Mouse (Mus musculus) forebrain, embryonic 12.5 days (tissue): ENCODE results near the gene E2f1. TPM values are rescaled to one million over a fixed set of nuclear protein-coding genes. Genes with fewer than 3 reads are reported as not detected.

Experiments used
- ATAC-seq: fragments of 200-750 bp; cut with Nextera tagmentation; 2 replicates; pipeline ENCODE4 v1.8.0; 2017; ENCODE audit warnings: moderate TSS enrichment; ENCODE audit not compliant: low FRiP score
- H3K27ac ChIP-seq: fragments of 300-500 bp; sonication (generic); 2 replicates; pipeline ENCODE4 v1.5.1; 2016; ENCODE audit warnings: mild to moderate bottlenecking
- H3K27me3 ChIP-seq: fragments of 300-500 bp; sonication (generic); 2 replicates; pipeline ENCODE4 v1.6.1; 2016; ENCODE audit warnings: mild to moderate bottlenecking
- H3K36me3 ChIP-seq: fragments of 300-500 bp; sonication (generic); replicated peaks from 2 replicates; pipeline ENCODE4 v1.6.1; 2016; ENCODE audit warnings: mild to moderate bottlenecking
- H3K4me1 ChIP-seq: fragments of 300-500 bp; sonication (generic); 2 replicates; pipeline ENCODE4 v1.6.1; 2016
- H3K4me2 ChIP-seq: fragments of 300-500 bp; sonication (generic); 2 replicates; pipeline ENCODE4 v1.6.1; 2016; ENCODE audit warnings: mild to moderate bottlenecking, moderate library complexity
- H3K4me3 ChIP-seq: fragments of 300-500 bp; sonication (generic); replicated peaks from 2 replicates; pipeline ENCODE4 v1.5.1; 2016; ENCODE audit warnings: mild to moderate bottlenecking
- H3K9ac ChIP-seq: fragments of 300-500 bp; sonication (generic); 2 replicates; pipeline ENCODE4 v1.6.1; 2016; ENCODE audit warnings: mild to moderate bottlenecking
- H3K9me3 ChIP-seq: fragments of 300-500 bp; sonication (generic); 2 replicates; pipeline ENCODE4 v1.6.1; 2016
- WGBS: fragments of 180-500 bp; shearing (Covaris S2); methylation state at CpG from one replicate; pipeline ENCODE4 v1.1.7; 2016; 5-methylcytosine and 5-hydroxymethylcytosine counted together
- polyA plus RNA-seq: library from polyadenylated mRNA; unstranded; fragments of >200 nt; fragmentation: Nextera tagmentation; extraction: Ambion mirVana; gene quantifications from 2 replicates; pipeline ENCODE4 v1.2.1, GENCODE M21; 2016

E2f1 gene
- polyA plus RNA-seq, 1 experiment from 2014 or later: 33.3 TPM

DNA sequence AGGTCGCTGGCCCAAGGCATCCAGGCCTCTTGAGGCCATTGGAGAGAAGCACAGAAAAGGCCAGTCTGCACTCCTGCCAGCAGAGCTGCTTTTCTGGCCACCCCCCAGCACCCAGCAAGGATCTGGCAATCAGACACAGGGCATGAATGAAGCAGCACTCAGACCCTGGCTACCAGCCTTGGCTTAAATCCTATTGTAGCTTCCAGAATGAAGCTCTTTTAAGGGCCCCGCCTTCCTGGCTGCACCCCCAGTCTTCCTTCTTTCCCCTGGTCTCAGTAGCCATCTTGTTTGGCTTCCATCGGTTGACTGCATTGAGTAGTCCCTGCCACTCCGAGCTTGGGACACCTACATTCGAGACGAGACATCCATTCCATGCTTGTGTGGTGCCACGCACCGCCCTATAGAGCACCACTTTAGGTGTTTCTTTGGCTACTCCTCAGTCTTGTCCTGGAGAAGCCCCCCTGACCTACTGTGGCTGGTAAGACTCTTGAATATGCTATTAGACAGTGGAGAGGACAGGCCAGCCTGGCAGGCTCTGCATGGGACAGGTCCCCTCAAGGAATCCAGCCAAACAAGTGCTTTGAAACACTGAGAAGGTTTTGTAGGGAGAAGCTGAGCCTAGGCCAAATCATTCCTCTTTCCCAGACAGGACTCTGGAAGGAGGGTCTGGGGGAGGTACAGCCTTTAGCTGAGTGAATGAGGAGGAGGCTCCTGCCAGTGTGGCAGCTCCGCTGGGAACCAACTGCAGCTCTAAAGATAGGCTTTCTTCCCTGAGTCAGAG is 25.9 kb downstream of the E2f1 start:
- ATAC-seq: no peak
- Histone ChIP-seq H3K27ac (peak overlapping the region; percentile 46), H3K9me3 (no peaks in the 10 kb centered on the region), H3K27me3 (no peaks in the 10 kb centered on the region), H3K4me3 (no peak overlapping the region), H3K9ac (no peak overlapping the region), H3K4me1 (peaks cover 9% of the 10 kb centered on the region; the same call in 1 of the 2 replicates), H3K36me3 (no peaks in the 10 kb centered on the region; the same call in none of the 2 replicates), H3K4me2 (no peak overlapping the region)
- WGBS: 83% methylated on average over 9 of the region's 9 CpGs

DNA sequence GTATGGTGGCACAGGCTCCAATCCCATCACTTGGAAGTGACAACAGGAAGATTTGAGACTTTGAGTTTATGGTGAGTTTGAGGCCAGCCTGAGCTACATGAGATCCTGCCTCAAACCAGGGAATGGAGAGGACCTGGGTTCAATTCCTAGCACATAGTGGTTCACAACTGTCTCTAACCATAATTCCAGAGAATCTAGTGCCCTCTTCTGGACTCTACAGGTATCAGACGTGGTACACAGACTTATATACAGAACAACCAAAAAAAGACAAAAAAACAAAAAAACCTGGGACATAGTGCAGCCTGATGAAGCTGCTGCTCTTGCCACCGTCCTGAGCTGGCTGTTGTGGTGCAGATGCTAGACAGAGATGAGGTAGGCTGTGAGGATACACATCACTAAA is 28.1 kb downstream of the E2f1 start:
- H3K9me3 ChIP-seq: no peaks in the 10 kb centered on the region
- H3K27ac ChIP-seq: no peak overlapping the region
- H3K4me2 ChIP-seq: no peak overlapping the region
- H3K27me3 ChIP-seq: no peaks in the 10 kb centered on the region
- H3K9ac ChIP-seq: no peak overlapping the region
- no peak for ATAC-seq
- no peak overlapping the region for H3K4me3 ChIP-seq
- H3K36me3 ChIP-seq: peaks cover 8% of the 10 kb centered on the region
- peaks cover 18% of the 10 kb centered on the region for H3K4me1 ChIP-seq
- WGBS: 88% methylated on average over 2 of the region's 2 CpGs

DNA sequence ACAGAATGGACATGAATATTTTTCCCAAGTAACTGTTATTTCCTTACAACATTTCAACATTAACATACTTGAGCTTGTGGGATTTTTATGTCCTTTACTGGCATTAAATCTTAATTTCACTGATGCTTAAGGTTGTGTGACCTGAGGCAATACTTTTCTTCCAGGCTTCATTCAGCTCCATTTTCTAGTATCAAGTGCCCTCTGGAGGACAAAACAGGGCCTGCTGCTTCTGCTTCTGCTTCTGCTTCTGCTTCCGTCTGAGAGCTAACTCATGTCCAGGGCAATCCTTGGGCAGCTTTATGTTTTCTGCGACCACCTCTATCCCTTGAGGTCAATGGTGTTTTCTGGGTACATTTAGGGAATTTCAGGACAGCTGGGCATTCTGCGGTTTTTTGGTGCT is 30.0 kb downstream of the E2f1 start:
- no peaks in the 10 kb centered on the region for H3K9me3 ChIP-seq
- H3K36me3 ChIP-seq: peaks cover 23% of the 10 kb centered on the region
- peaks cover 21% of the 10 kb centered on the region for H3K4me1 ChIP-seq
- no peak for ATAC-seq
- no peak overlapping the region for H3K9ac ChIP-seq
- whole genome bisulfite sequencing: 74% methylated on average over 3 of the region's 3 CpGs
- H3K4me2 ChIP-seq: no peak overlapping the region
- no peaks in the 10 kb centered on the region for H3K27me3 ChIP-seq
- H3K4me3 ChIP-seq: no peak overlapping the region
- H3K27ac ChIP-seq: no peak overlapping the region

DNA sequence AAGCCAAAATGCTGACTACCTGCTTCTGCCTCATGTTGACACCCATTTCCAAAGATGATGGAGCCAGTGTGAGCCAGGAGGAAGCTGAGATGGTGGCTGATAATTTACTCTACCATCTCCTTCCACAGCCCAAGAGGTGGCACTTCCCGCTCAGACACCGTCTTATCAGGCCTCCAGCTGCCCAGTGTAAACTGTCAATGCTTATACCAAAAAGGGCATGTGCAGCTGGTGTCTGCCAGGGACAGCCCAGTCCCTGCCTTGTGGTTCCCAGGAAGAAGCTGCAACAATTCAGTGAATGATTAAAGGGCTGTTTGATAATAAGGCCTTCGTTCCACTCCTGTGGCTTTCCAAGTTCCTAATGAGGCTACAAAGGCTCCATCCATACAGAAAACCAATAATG is 31.0 kb downstream of the E2f1 start:
- ATAC-seq: no peak; the same call in 1 of the 2 replicates
- Histone ChIP-seq H3K4me3 (no peak overlapping the region), H3K36me3 (peaks cover 32% of the 10 kb centered on the region), H3K9me3 (no peaks in the 10 kb centered on the region), H3K27me3 (no peaks in the 10 kb centered on the region), H3K4me1 (peaks cover 21% of the 10 kb centered on the region), H3K4me2 (no peak overlapping the region), H3K27ac (peak overlapping the region; percentile 27; the same call in 1 of the 2 replicates), H3K9ac (no peak overlapping the region)
- 51% methylated on average over 3 of the region's 3 CpGs for WGBS

DNA sequence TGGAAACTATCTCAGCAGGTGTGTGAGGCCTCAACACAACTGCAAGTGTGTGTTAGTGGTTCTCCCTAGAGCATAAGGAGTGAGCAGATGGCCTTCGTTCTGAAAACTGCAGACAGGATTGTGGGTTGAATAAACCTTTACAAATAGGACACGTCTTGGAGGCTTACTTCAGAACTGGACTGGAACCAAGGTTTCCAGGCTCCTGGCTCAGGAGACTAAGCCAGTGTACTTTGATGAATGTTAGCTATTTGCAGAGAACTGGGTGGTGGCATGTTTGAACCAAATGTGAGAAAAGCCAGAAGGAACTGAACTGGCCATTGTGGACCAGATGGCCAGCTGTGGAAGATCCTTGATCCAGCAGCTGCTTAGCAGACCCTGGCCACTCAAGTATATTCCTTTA is 31.4 kb downstream of the E2f1 start:
- no peak overlapping the region for H3K4me2 ChIP-seq
- H3K36me3 ChIP-seq: peaks cover 35% of the 10 kb centered on the region
- H3K4me1 ChIP-seq: peaks cover 21% of the 10 kb centered on the region
- WGBS: 60% methylated on average over 2 of the region's 2 CpGs
- no peak overlapping the region for H3K4me3 ChIP-seq
- H3K9ac ChIP-seq: no peak overlapping the region
- H3K27me3 ChIP-seq: no peaks in the 10 kb centered on the region
- H3K9me3 ChIP-seq: no peaks in the 10 kb centered on the region
- no peak for ATAC-seq
- peak overlapping the region; percentile 27; the same call in 1 of the 2 replicates for H3K27ac ChIP-seq

DNA sequence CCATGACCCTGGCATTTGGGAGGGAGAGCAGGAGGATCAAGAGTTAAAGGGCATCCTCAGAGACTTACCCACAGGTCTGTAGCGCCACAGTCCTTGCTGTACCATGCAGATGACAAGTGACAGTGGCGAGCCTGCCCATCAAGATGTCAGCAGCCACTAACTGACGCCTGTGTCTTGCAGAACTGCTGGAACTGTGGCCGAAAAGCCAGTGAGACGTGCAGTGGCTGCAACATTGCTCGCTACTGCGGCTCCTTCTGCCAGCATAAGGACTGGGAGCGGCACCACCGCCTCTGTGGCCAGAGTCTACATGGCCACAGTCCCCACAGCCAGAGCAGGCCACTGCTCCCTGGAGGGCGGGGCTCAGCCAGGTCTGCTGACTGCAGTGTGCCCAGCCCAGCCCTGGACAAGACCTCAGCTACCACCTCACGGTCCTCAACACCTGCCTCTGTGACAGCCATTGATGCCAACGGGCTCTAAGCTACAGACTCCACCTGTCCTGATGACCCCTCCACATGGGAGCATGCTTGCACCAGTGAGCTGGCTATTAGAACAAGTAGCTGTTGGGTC is 34.9 kb downstream of the E2f1 start:
- Histone ChIP-seq H3K9me3 (no peaks in the 10 kb centered on the region), H3K4me2 (no peak overlapping the region), H3K27me3 (no peaks in the 10 kb centered on the region), H3K4me1 (peaks cover 28% of the 10 kb centered on the region), H3K9ac (no peak overlapping the region), H3K27ac (no peak overlapping the region), H3K36me3 (peaks cover 63% of the 10 kb centered on the region), H3K4me3 (no peak overlapping the region)
- 95% methylated on average over 12 of the region's 12 CpGs for WGBS
- no peak for ATAC-seq

DNA sequence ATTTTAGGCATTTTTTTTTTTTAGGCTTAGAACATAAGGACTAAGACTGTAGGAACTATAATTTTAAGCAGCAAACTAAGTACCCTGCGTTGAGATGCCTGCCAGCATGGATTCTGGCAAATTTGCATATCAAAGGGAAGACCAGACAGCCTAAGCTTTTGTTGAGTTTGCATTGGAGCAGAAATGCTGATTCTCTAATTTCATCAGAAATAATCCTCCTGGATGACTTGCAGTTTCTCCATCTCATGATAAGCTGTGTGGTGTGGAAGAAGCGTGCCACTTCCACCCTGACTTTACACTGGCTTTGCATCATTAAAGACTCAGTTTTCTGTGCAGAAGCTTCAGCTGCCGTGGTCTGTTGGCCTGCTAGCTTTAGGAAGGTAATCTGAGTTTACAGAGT is 36.8 kb downstream of the E2f1 start:
- no peak for ATAC-seq
- WGBS: 28% methylated on average over 3 of the region's 3 CpGs
- H3K27ac ChIP-seq: peak overlapping the region; percentile 70

DNA sequence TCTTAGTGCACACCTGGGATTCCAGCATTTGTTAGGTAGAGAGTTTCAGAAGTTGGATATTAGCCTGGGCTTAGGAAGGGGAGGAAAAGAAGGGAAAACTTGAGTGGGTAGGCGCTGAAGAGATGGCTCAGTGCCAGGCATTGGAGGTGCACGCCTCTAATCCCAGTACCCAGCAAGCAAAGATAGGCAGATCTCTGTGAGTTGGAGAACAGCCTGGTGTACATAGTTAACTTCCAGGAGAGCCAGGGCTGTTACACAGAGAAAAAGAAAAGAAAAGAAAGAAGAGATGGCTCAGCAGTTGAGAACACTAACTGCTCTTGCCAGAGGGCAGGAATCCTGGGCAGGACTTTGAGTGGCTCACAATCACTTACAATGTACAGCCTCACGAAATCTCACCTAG is 43.2 kb downstream of the E2f1 start:
- Histone ChIP-seq H3K4me3 (no peak overlapping the region), H3K36me3 (peaks cover 70% of the 10 kb centered on the region), H3K9me3 (no peaks in the 10 kb centered on the region), H3K27ac (peak overlapping the region; percentile 27; the same call in 1 of the 2 replicates), H3K4me1 (no peaks in the 10 kb centered on the region; the same call in 1 of the 2 replicates), H3K9ac (no peak overlapping the region), H3K4me2 (no peak overlapping the region), H3K27me3 (no peaks in the 10 kb centered on the region)
- WGBS: 76% methylated on average over 3 of the region's 3 CpGs
- no peak for ATAC-seq

More for the DNA sequence above, 36.8 kb downstream of the E2f1 start:
- Histone ChIP-seq H3K9ac (no peak overlapping the region), H3K4me1 (peaks cover 14% of the 10 kb centered on the region), H3K27me3 (no peaks in the 10 kb centered on the region), H3K9me3 (no peaks in the 10 kb centered on the region), H3K4me2 (no peak overlapping the region), H3K4me3 (no peak overlapping the region), H3K36me3 (peaks cover 75% of the 10 kb centered on the region)

DNA sequence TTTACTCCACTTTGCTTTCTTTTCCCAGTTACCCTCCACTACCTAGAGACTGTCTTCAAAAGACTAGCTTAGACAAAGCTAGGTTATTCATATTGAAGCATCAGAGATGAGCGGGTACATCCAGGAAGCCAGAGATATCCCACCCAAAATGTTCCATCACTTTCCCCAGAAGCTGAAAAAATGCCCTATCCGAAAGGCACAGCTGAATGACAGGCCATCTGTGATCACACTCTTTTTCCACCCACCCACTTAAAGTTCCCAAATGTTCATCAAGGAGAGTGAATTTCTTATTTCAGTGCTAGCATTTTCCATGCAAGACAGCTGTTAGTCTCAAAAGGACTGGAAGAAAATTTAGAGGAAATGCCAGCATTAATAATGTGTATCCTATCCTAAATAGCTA is 44.4 kb downstream of the E2f1 start:
- 91% methylated on average over 2 of the region's 2 CpGs for WGBS
- Histone ChIP-seq H3K36me3 (peaks cover 58% of the 10 kb centered on the region), H3K4me1 (no peaks in the 10 kb centered on the region; the same call in 1 of the 2 replicates), H3K9me3 (no peaks in the 10 kb centered on the region), H3K9ac (no peak overlapping the region), H3K4me3 (no peak overlapping the region), H3K27me3 (no peaks in the 10 kb centered on the region), H3K4me2 (no peak overlapping the region), H3K27ac (no peak overlapping the region)
- no peak for ATAC-seq

DNA sequence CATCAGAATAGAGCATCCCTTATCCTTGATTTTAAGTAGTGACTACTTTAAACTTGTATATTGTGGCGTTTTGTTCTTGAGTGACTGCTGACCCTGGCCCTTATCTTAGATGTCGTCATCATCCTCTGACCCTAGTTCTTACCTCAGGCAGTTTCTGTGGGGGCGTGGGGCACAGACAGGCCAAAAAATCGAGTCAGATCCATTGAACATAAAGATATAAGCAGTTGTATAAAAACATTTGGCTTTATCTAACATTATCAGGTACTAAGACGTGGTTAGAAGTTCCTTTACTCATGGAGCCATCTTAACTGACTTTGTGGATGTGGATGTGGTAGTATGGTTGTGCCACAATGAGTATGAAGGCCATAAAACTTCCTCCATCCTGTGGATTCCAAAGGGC is 47.4 kb downstream of the E2f1 start:
- H3K9ac ChIP-seq: no peak overlapping the region
- no peaks in the 10 kb centered on the region for H3K9me3 ChIP-seq
- H3K36me3 ChIP-seq: peaks cover 53% of the 10 kb centered on the region
- H3K27me3 ChIP-seq: no peaks in the 10 kb centered on the region
- H3K27ac ChIP-seq: no peak overlapping the region
- no peaks in the 10 kb centered on the region; the same call in 1 of the 2 replicates for H3K4me1 ChIP-seq
- no peak overlapping the region for H3K4me3 ChIP-seq
- H3K4me2 ChIP-seq: no peak overlapping the region
- WGBS: 93% methylated on average over 5 of the region's 5 CpGs
- ATAC-seq: no peak

DNA sequence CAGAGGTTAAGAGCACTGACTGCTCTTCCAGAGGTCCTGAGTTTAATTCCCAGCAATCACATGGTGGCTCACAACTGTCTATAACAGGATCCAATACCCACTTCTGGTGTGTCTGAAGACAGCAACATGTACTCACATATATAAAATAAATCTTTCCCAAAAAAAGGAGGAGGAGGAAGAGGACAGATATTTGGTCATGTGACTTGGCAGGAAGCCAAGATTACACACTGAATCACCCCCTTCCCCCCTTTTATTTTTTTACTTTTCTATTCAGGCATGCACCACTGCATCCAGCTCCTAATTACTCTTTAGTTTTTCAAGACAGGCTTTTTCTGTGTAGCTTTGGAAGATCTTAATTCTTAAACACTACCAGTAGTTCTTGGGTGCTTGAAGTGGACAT is 48.2 kb downstream of the E2f1 start:
- Histone ChIP-seq H3K27ac (no peak overlapping the region), H3K27me3 (no peaks in the 10 kb centered on the region), H3K9ac (no peak overlapping the region), H3K4me2 (no peak overlapping the region), H3K36me3 (peaks cover 59% of the 10 kb centered on the region), H3K4me3 (no peak overlapping the region), H3K4me1 (no peaks in the 10 kb centered on the region; the same call in 1 of the 2 replicates), H3K9me3 (no peaks in the 10 kb centered on the region)
- no peak for ATAC-seq

DNA sequence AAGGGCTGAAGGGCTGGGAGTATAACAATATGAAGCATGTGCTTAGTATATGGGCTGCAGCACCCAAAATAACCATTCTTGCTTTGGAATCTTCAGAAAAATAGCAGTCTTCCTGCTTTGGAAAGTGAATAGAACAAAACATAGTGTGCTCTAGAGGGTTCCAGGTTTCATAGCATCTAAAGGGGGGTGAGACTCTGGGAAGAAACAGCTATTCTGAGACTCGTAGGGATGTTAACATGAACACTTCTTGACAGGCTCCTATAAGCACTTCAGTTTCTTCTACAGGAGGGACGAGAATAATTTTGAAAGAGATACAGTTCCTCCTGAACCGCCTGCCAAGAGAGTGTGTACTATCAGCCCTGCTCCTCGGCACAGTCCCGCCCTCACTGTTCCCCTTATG is 52.3 kb downstream of the E2f1 start:
- no peak for ATAC-seq
- no peaks in the 10 kb centered on the region for H3K27me3 ChIP-seq
- H3K4me2 ChIP-seq: no peak overlapping the region
- H3K4me3 ChIP-seq: no peak overlapping the region
- H3K27ac ChIP-seq: no peak overlapping the region
- no peaks in the 10 kb centered on the region; the same call in 1 of the 2 replicates for H3K4me1 ChIP-seq
- peaks cover 41% of the 10 kb centered on the region for H3K36me3 ChIP-seq
- WGBS: 93% methylated on average over 5 of the region's 5 CpGs
- no peaks in the 10 kb centered on the region for H3K9me3 ChIP-seq
- no peak overlapping the region for H3K9ac ChIP-seq

DNA sequence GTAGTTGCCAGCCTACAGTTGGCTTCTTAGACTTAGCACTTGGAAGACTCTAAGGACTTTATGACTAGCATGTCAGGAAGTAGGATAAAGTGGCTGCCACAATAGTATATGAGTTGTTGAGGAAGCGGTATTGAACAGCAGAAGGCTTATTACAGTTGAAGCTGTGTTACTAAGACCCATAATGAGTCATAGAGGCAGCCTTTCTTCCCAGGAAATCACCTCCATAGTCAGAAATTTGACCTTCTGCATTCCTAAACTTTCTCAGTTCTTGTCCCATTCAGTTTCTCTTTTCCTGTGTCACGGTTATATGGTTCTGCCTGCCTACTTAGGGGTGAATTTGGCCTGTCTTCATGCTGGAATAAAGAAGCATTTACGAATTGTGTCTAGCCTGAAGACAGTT is 52.7 kb downstream of the E2f1 start:
- Histone ChIP-seq H3K4me3 (no peak overlapping the region), H3K27me3 (no peaks in the 10 kb centered on the region), H3K36me3 (peaks cover 44% of the 10 kb centered on the region), H3K4me1 (no peaks in the 10 kb centered on the region; the same call in 1 of the 2 replicates), H3K4me2 (no peak overlapping the region), H3K9me3 (no peaks in the 10 kb centered on the region), H3K9ac (no peak overlapping the region), H3K27ac (no peak overlapping the region)
- ATAC-seq: no peak
- 88% methylated on average over 3 of the region's 3 CpGs for WGBS
